Mouse (Mus musculus) testis, adult 2 months (tissue): ENCODE results near the gene Rad51b.

ENCODE experiments used
- CTCF ChIP-seq: fragments of 200-500 bp; IDR thresholded peaks from 2 replicates; pipeline ENCODE4 v1.5.1; 2012; ENCODE audit warnings: low read depth, mild to moderate bottlenecking, inconsistent platforms, low read length, moderate library complexity; ENCODE audit not compliant: control insufficient read depth, insufficient read depth, insufficient replicate concordance
- POLR2A ChIP-seq: fragments of 200-500 bp; IDR thresholded peaks from 2 replicates; pipeline ENCODE4 v1.6.1; 2012; ENCODE audit warnings: low read depth, mild to moderate bottlenecking, inconsistent platforms, low read length, moderate library complexity; ENCODE audit not compliant: control insufficient read depth

- TF ChIP-seq POLR2A (no peak), CTCF (no peak)
Observed at GRCm38 (mm10) chr12:79431138-79431537, 134.1 kb downstream of the Rad51b start.
